Mouse (Mus musculus) heart, postnatal 0 days (tissue): ENCODE data around the gene Gm9833. TPM values are rescaled to one million over a fixed set of nuclear protein-coding genes. Genes with fewer than 3 reads are reported as not detected.

Experiments used
- ATAC-seq: fragments of 200-750 bp; cut with Nextera tagmentation; 2 replicates; pipeline ENCODE4 v1.8.0; 2017; ENCODE audit warnings: low read depth, moderate number of reproducible peaks, moderate library complexity; ENCODE audit not compliant: insufficient read depth
- DNase-seq: peaks from one replicate; pipeline ENCODE4 v3.0.0-alpha.2; 2016; ENCODE audit warnings: low spot score
- H3K27ac ChIP-seq: fragments of 300-500 bp; sonication (generic); 2 replicates; pipeline ENCODE4 v1.5.1; 2014; ENCODE audit warnings: low read depth, mild to moderate bottlenecking
- H3K27me3 ChIP-seq: fragments of 300-500 bp; sonication (generic); 2 replicates; pipeline ENCODE4 v1.6.1; 2014; ENCODE audit warnings: low read length, mixed read lengths; ENCODE audit not compliant: control insufficient read depth, insufficient read depth
- H3K36me3 ChIP-seq: fragments of 300-500 bp; sonication (generic); replicated peaks from 2 replicates; pipeline ENCODE4 v1.6.1; 2014; ENCODE audit warnings: low read length, mixed read lengths; ENCODE audit not compliant: control insufficient read depth, insufficient read depth
- H3K4me1 ChIP-seq: fragments of 300-500 bp; sonication (generic); 2 replicates; pipeline ENCODE4 v1.6.1; 2014; ENCODE audit warnings: antibody characterized with exemption; ENCODE audit not compliant: control insufficient read depth, insufficient read depth
- H3K4me2 ChIP-seq: fragments of 300-500 bp; sonication (generic); 2 replicates; pipeline ENCODE4 v1.6.1; 2014; ENCODE audit warnings: low read depth, mild to moderate bottlenecking, low read length, moderate library complexity
- H3K4me3 ChIP-seq: fragments of 300-500 bp; sonication (generic); 2 replicates; pipeline ENCODE4 v1.5.1; 2014; ENCODE audit warnings: low read depth, low read length
- H3K9ac ChIP-seq: fragments of 300-500 bp; sonication (generic); replicated peaks from 2 replicates; pipeline ENCODE4 v1.6.1; 2014; ENCODE audit warnings: low read depth, low read length, mixed read lengths
- H3K9me3 ChIP-seq: fragments of 300-500 bp; sonication (generic); replicated peaks from 2 replicates; pipeline ENCODE4 v1.6.1; 2016; ENCODE audit warnings: low read length; ENCODE audit not compliant: control insufficient read depth
- CTCF ChIP-seq: IDR thresholded peaks from 2 replicates; pipeline ENCODE4 v1.5.1; 2016; ENCODE audit warnings: antibody characterized with exemption, control low read depth, low read depth
- EP300 ChIP-seq: IDR thresholded peaks from 2 replicates; pipeline ENCODE4 v1.6.1; 2016; ENCODE audit warnings: antibody characterized with exemption, low read depth
- WGBS: fragments of 180-500 bp; shearing (Covaris S2); extraction: QIAGEN DNeasy Blood & Tissue Kit; methylation state at CpG from one replicate; pipeline ENCODE4 v1.1.7; 2014; 5-methylcytosine and 5-hydroxymethylcytosine counted together
- polyA plus RNA-seq: library from polyadenylated mRNA; unstranded; fragments of >200 nt; fragmentation: Nextera tagmentation; extraction: Ambion mirVana; gene quantifications from 2 replicates; pipeline ENCODE4 v1.2.1, GENCODE M21; 2015
- total RNA-seq: library from RNA; depleted of rRNA; stranded (reverse); fragments of >200 nt; gene quantifications from 2 replicates; pipeline ENCODE4 v1.2.3, GENCODE M21; 2014; ENCODE audit warnings: low replicate concordance

Gene Gm9833
- total and polyA plus RNA-seq, 2 experiments from 2014 or later: 0.08 to 0.74 TPM

DNA sequence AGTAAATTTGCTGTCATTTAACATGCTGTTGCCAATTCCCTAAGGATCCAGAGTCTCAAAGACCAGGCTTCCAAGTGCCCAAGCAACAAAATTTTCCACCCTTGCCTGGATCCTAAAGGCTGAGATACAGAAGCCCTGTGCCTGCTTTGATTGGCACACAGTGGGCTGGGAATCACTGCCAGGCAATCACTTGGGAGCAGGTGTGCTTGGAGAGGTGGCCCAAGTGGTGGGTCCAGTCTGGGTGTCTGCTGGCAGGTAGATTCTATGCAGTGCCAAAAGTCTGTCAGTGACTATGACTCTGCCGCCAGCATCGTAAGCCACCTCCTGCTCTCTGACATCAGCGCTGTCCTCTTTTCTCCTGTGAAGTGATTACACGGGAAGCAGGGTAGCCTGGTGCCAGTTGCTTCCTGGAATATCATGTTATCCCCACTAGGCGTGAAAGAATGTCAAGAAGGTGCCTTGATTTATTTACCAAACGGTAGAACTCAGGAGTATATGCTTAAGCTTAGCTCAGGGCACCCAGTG lies 3.8 kb downstream of the Gm9833 start:
- TF ChIP-seq CTCF (no peak), EP300 (no peak)
- no peaks in the 10 kb centered on the region for H3K9me3 ChIP-seq
- H3K27ac ChIP-seq: no peak overlapping the region; the same call in 1 of the 2 replicates
- DNase-seq: no peak
- no peak overlapping the region for H3K4me2 ChIP-seq
- no peak overlapping the region for H3K4me3 ChIP-seq
- H3K36me3 ChIP-seq: no peaks in the 10 kb centered on the region
- H3K9ac ChIP-seq: no peak overlapping the region
- ATAC-seq: no peak
- WGBS: 43% methylated on average over 6 of the region's 6 CpGs
- peaks cover 8% of the 10 kb centered on the region; the same call in 1 of the 2 replicates for H3K4me1 ChIP-seq
- H3K27me3 ChIP-seq: 0 out of 2 replicates have a peak, but pooled peaks cover 4% of the 10 kb centered on the region

DNA sequence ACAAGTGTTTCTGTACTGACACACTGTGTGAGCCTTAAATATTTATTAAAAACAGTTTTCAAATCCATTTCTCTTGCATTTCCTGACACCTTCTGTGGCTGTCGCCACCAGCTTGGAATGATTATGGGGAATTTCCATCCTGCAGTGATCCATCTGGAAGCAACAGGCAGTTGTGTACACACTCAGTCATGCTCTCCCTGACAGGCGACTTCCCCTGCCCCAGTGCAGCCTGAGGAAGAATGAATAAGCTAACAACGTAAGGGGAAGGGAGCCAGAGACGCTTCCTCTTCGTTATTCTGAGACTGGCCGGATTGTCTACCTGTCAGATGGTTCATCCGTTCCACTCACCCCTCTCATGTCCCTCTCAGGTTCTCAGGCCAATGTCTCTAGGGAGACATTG lies 4.6 kb downstream of the Gm9833 start:
- Histone ChIP-seq H3K27me3 (0 out of 2 replicates have a peak, but pooled peaks cover 3% of the 10 kb centered on the region), H3K9me3 (no peaks in the 10 kb centered on the region), H3K4me3 (no peak overlapping the region), H3K9ac (no peak overlapping the region), H3K36me3 (no peaks in the 10 kb centered on the region), H3K4me2 (no peak overlapping the region), H3K4me1 (peaks cover 8% of the 10 kb centered on the region; the same call in 1 of the 2 replicates), H3K27ac (peak overlapping the region; percentile 48)
- ATAC-seq (no peak), DNase-seq (peak; percentile 45)
- WGBS: 40% methylated on average over 7 of the region's 7 CpGs
- TF ChIP-seq CTCF (no peak), EP300 (no peak)

DNA sequence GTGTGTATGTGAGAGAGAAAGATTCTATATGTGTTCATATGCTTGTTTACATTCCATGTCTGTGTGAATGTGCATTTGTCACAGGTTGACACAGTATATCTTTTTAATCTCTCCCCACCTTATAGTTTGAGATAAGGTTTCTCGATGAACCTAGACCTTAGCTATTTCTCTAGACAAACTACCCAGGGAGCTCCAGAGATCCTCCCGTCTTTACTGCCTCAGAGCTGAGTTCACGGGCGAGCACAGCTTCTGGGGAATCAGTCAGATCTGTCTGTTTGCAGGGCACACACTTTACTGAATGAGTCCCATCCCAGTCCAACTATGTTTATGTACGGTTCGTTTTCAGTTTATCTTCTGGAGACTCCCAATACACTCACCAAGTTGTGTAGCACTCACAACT lies 5.0 kb downstream of the Gm9833 start:
- Histone ChIP-seq H3K4me1 (peaks cover 8% of the 10 kb centered on the region; the same call in 1 of the 2 replicates), H3K9ac (no peak overlapping the region), H3K27me3 (no peaks in the 10 kb centered on the region), H3K9me3 (no peaks in the 10 kb centered on the region), H3K4me3 (no peak overlapping the region), H3K27ac (peak overlapping the region; percentile 48), H3K4me2 (no peak overlapping the region), H3K36me3 (no peaks in the 10 kb centered on the region)
- DNase-seq: no peak
- 66% methylated on average over 6 of the region's 6 CpGs for WGBS
- no peak for ATAC-seq
- TF ChIP-seq EP300: no peak
- no peak for TF ChIP-seq CTCF

DNA sequence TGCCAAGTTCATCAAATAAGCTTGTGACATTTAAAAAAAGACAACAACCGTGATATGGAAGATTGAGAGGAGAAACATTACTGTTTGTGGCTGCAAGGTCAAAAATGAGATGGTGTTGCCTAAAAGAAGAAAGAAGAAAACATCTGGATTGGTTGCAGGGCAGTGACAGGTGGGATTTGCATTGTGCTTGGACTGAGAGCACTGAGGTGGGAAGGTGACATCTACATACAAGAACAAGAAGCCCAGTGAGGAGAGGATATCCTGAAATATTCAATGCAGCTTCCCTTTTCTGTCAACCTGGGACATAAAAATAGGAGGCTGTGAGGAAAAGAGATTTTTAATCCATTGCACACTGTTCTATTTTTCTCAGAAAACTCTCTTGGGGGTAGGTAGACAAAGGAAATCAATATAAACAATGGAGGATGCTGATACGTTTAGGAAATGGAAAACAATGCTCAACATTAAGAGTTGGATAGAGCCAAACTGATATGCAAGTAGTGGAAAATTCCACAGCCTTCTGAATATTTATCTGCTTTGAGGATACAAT lies 7.2 kb downstream of the Gm9833 start:
- H3K4me2 ChIP-seq: no peak overlapping the region
- H3K27ac ChIP-seq: peak overlapping the region; percentile 53; the same call in 1 of the 2 replicates
- TF ChIP-seq CTCF (no peak), EP300 (peak; percentile 90)
- peak; percentile 55 for ATAC-seq
- no peaks in the 10 kb centered on the region for H3K9me3 ChIP-seq
- H3K9ac ChIP-seq: no peak overlapping the region
- H3K27me3 ChIP-seq: no peaks in the 10 kb centered on the region
- DNase-seq: no peak
- H3K4me1 ChIP-seq: peaks cover 8% of the 10 kb centered on the region; the same call in 1 of the 2 replicates
- no peak overlapping the region for H3K4me3 ChIP-seq
- WGBS: 67% methylated on average over 2 of the region's 2 CpGs
- H3K36me3 ChIP-seq: no peaks in the 10 kb centered on the region

DNA sequence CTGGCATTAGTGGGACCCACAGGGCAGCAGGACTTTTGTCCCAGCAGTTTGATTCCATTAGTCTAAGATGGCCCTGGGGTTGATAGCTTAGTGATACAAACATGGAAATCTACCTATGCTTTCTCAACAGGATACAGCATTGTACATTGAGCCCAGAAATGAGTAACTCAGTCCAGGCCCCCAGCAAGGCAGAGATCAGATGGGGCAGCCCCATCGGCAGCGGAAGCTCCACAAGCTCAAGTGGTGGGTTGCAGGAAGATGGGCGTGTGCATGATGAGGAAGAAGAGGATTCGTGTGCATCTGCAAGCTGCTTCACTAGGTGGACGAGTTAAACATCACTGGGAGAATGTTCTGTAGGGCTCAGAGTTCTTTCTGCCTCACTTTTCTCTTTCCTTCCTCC lies 11.8 kb downstream of the Gm9833 start:
- TF ChIP-seq EP300: no peak
- TF ChIP-seq CTCF: no peak
- DNase-seq (no peak), ATAC-seq (no peak)
- no peak overlapping the region for H3K9ac ChIP-seq
- H3K4me2 ChIP-seq: no peak overlapping the region
- no peak overlapping the region for H3K27ac ChIP-seq
- H3K27me3 ChIP-seq: no peaks in the 10 kb centered on the region
- H3K4me1 ChIP-seq: no peaks in the 10 kb centered on the region
- no peaks in the 10 kb centered on the region for H3K36me3 ChIP-seq
- WGBS: 84% methylated on average over 5 of the region's 5 CpGs
- H3K4me3 ChIP-seq: no peak overlapping the region
- no peaks in the 10 kb centered on the region for H3K9me3 ChIP-seq

DNA sequence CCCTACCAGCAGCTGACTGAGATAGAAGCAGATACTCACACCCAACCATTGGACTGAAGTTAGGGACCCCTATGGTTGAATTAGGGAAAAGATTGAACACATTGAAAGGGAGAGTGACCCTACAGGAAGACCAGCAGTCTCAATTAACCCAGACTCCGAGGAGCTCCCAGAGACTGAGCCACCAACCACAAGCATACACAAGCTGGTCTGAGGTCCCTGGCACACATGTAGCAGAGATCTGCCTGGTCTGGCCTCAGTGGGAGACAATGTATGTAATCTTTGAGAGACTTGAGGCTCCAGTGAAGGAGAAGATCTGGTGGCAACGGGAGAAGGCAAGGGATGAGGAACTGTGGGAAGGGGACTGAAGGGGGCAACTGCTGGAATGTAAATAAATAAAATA lies 23.7 kb downstream of the Gm9833 start:
- WGBS: 74% methylated on average over 2 of the region's 2 CpGs
- TF ChIP-seq CTCF: no peak
- H3K27me3 ChIP-seq: no peaks in the 10 kb centered on the region
- no peaks in the 10 kb centered on the region for H3K4me1 ChIP-seq
- no peak overlapping the region for H3K9ac ChIP-seq
- ATAC-seq: no peak
- H3K4me3 ChIP-seq: no peak overlapping the region
- H3K9me3 ChIP-seq: no peaks in the 10 kb centered on the region
- H3K36me3 ChIP-seq: no peaks in the 10 kb centered on the region
- H3K4me2 ChIP-seq: no peak overlapping the region
- H3K27ac ChIP-seq: no peak overlapping the region
- no peak for DNase-seq
